Mouse (Mus musculus) small intestine, adult 2 months (tissue): ENCODE measurements around the gene Kcnh5.

Experiments used
- CTCF ChIP-seq: fragments of 200-500 bp; IDR thresholded peaks from 2 replicates; pipeline ENCODE4 v1.5.1; 2012; ENCODE audit warnings: low read depth, mild to moderate bottlenecking, control low read depth, inconsistent platforms, low read length, moderate library complexity, mixed read lengths; ENCODE audit not compliant: insufficient replicate concordance, insufficient read length; ENCODE audit errors: extremely low read depth
- POLR2A ChIP-seq: fragments of 200-500 bp; IDR thresholded peaks from 2 replicates; pipeline ENCODE4 v1.6.1; 2012; ENCODE audit warnings: low read depth, mild to moderate bottlenecking, control low read depth, inconsistent platforms, low read length, moderate library complexity

DNA sequence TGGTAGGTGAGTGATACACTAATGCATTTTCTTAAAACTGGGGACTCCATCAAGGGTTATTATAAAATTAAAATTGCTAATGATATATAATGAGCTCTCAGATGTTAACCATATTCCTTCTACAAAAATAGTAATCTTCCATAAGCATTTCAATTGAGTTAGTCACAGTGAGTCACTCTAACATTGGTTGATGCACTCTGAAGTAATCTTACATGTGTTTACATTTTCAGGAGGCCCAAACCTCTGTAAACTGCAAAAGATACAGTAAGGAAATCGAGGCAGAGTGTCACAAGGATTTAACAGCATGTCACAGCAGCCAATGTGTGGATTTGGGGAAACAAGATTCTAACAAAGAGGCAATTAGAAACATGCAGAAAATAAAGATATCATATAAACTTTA, 123.4 kb downstream of the Kcnh5 start:
- TF ChIP-seq CTCF, result no peak
- TF ChIP-seq POLR2A, result no peak
